Mouse (Mus musculus) embryonic fibroblast, embryonic 13.5 days (primary cell): ENCODE data around the gene Calr4. TPM values are rescaled to one million over a fixed set of nuclear protein-coding genes. Genes with fewer than 3 reads are reported as not detected.

Experiments used
- H3K27ac ChIP-seq: 2 replicates; pipeline ENCODE4 v1.5.1; 2012; ENCODE audit warnings: low read length, control low read depth, inconsistent platforms; ENCODE audit not compliant: insufficient read depth
- H3K4me1 ChIP-seq: 2 replicates; pipeline ENCODE4 v1.6.1; 2011; ENCODE audit warnings: low read length; ENCODE audit not compliant: control insufficient read depth, insufficient read depth
- H3K4me3 ChIP-seq: 2 replicates; pipeline ENCODE4 v1.5.1; 2011; ENCODE audit warnings: mild to moderate bottlenecking, control low read depth, low read length; ENCODE audit not compliant: insufficient read depth
- CTCF ChIP-seq: IDR thresholded peaks from 2 replicates; pipeline ENCODE4 v1.5.1; 2011; ENCODE audit warnings: mild to moderate bottlenecking, control low read depth, low read length, moderate library complexity, borderline replicate concordance; ENCODE audit not compliant: insufficient read depth
- POLR2A ChIP-seq: IDR thresholded peaks from 2 replicates; pipeline ENCODE4 v1.6.1; 2011; ENCODE audit warnings: low read depth, mild to moderate bottlenecking, control low read depth, low read length, moderate library complexity
- polyA plus RNA-seq: library from polyadenylated mRNA; stranded (reverse); fragments of >200 nt; gene quantifications from 2 replicates; pipeline ENCODE4 v1.2.4, GENCODE M21; 2011; ENCODE audit warnings: low read depth; ENCODE audit not compliant: missing spikeins, insufficient read length

The Calr4 gene
- polyA plus RNA-seq, 1 experiment = not detected

GRCm38 (mm10) chr4:109273586-109274240 lies 39.4 kb downstream of the Calr4 start:
- no peak for TF ChIP-seq POLR2A
- TF ChIP-seq CTCF = no peak
- Histone ChIP-seq H3K27ac (no peak overlapping the region), H3K4me1 (no peaks in the 10 kb centered on the region), H3K4me3 (no peak overlapping the region)

GRCm38 (mm10) chr4:109279689-109280458 lies 45.6 kb downstream of the Calr4 start, which contains the start of gene Eps15:
Eps15 (plus strand) TSS chr4:109280268.
- H3K4me1 ChIP-seq = 0 out of 2 replicates have a peak, but pooled peaks cover 3% of the 10 kb centered on the region
- TF ChIP-seq CTCF (no peak), POLR2A (peak; percentile 63)
- peak within 1 kb of the TSS; percentile 64 for H3K4me3 ChIP-seq
- no peak within 1 kb of the TSS for H3K27ac ChIP-seq

- H3K27ac ChIP-seq = no peak overlapping the region
- no peak for TF ChIP-seq CTCF
- no peak for TF ChIP-seq POLR2A
- H3K4me1 ChIP-seq = 0 out of 2 replicates have a peak, but pooled peaks cover 3% of the 10 kb centered on the region
- H3K4me3 ChIP-seq = peak overlapping the region; percentile 64
These were observed 46.3 kb downstream of the Calr4 start for GRCm38 (mm10) chr4:109280459-109281160.

- TF ChIP-seq POLR2A (no peak), CTCF (no peak)
- Histone ChIP-seq H3K27ac (no peak overlapping the region), H3K4me1 (0 out of 2 replicates have a peak, but pooled peaks cover 3% of the 10 kb centered on the region), H3K4me3 (peak overlapping the region; percentile 64)
These were observed 46.9 kb downstream of the Calr4 start for GRCm38 (mm10) chr4:109281161-109281560.

GRCm38 (mm10) chr4:109281946-109282345 lies 47.7 kb downstream of the Calr4 start:
- H3K4me3 ChIP-seq = no peak overlapping the region

GRCm38 (mm10) chr4:109294629-109295028 lies 60.3 kb downstream of the Calr4 start:
- TF ChIP-seq POLR2A (no peak), CTCF (no peak)

More at GRCm38 (mm10) chr4:109281946-109282345, 47.7 kb downstream of the Calr4 start:
- H3K27ac ChIP-seq = no peak overlapping the region
- H3K4me1 ChIP-seq = 0 out of 2 replicates have a peak, but pooled peaks cover 3% of the 10 kb centered on the region
- TF ChIP-seq CTCF (no peak), POLR2A (no peak)

GRCm38 (mm10) chr4:109296510-109296909 lies 62.2 kb downstream of the Calr4 start:
- no peak overlapping the region for H3K27ac ChIP-seq
- no peaks in the 10 kb centered on the region for H3K4me1 ChIP-seq
- no peak overlapping the region for H3K4me3 ChIP-seq
- TF ChIP-seq CTCF (no peak), POLR2A (no peak)

More at GRCm38 (mm10) chr4:109294629-109295028, 60.3 kb downstream of the Calr4 start:
- Histone ChIP-seq H3K4me3 (no peak overlapping the region), H3K4me1 (no peaks in the 10 kb centered on the region), H3K27ac (no peak overlapping the region)

GRCm38 (mm10) chr4:109299136-109299535 lies 64.9 kb downstream of the Calr4 start:
- Histone ChIP-seq H3K27ac (no peak overlapping the region), H3K4me3 (no peak overlapping the region), H3K4me1 (no peaks in the 10 kb centered on the region)
- TF ChIP-seq POLR2A = no peak
- no peak for TF ChIP-seq CTCF

Other genes starting within 250 kb of the Calr4 start
- gene Nrd1, start 233.8 kb upstream of the Calr4 start, polyA plus RNA-seq = 214 and 216 TPM in 2 replicates
- 113 and 127 TPM in 2 replicates for gene Osbpl9, start 32.2 kb upstream of the Calr4 start, polyA plus RNA-seq
- gene Eps15, start 45.8 kb downstream of the Calr4 start, polyA plus RNA-seq = 76.1 and 83.9 TPM in 2 replicates
- 0.83 and 2.7 TPM in 2 replicates for gene Ttc39a, start 172.1 kb downstream of the Calr4 start, polyA plus RNA-seq